Mouse (Mus musculus) liver, adult 2 months (tissue): Measurements from ENCODE around the gene Gm37240.

ENCODE experiments used
- CTCF ChIP-seq: fragments of 200-500 bp; IDR thresholded peaks from 2 replicates; pipeline ENCODE4 v1.5.1; 2011; ENCODE audit warnings: low read depth, low read length, control low read depth
- POLR2A ChIP-seq: fragments of 200-500 bp; IDR thresholded peaks from 2 replicates; pipeline ENCODE4 v1.6.1; 2011; ENCODE audit warnings: low read length, control low read depth; ENCODE audit not compliant: insufficient read depth; ENCODE audit errors: extremely low read depth

DNA sequence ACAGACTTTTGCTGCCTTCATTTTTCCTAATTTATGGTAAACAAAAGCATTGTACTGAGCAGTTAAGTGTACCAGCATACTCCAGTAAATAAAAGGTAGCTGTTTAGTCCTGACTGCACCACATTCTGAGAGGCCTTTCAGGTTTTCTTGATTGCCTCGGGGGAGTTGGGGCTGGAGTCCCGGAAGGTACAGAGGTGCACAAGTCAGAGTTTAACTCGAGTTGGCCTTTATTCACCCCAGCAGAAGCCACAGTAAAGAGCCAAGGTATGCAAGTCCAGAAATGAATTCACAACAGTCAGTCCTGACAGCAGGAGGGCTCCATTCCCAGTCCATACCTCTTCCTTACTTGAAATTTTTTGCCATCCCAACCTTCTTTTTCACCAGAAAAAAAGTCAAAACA, 148.7 kb downstream of the Gm37240 start:
- TF ChIP-seq POLR2A: no peak
- no peak for TF ChIP-seq CTCF
